Mouse (Mus musculus): Measurements from ENCODE around the gene Dlg2.

DNA sequence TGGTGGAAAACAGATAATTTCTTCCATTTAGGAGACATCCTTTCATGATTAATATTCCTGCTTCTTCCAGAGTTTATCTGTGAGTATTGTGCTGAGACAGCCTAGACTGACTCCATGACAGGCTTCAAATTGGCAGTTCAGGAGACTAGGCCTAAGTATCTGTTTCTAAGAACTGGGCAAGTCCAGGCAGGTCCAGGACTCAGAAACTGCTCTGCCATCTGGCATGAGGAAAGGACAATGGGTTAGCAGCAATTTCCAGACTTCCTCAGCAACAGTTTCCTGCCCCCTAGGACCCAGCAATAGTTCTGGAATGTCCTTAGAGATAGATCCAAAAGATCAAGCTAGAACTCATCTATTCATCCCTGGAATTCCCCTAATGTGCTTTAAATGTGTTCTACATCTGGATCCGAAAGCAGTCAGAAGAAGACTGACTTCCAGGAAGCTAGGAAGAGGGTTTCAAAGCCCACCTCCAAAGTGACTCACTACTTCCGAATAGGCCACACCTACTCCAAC is 64.4 kb downstream of the Dlg2 start:
- no peak for TF ChIP-seq POLR2A (IDR thresholded peaks at IDR 0.05; ENCODE audit: insufficient read depth, low read depth, low read length)
- TF ChIP-seq CTCF (IDR thresholded peaks at IDR 0.05), result no peak
- no peak for TF ChIP-seq EP300 (IDR thresholded peaks at IDR 0.05; ENCODE audit: insufficient read depth, low read depth, low read length)
